Mouse (Mus musculus): ENCODE results near the gene Ugt1a2. TPM values are rescaled to one million over a fixed set of nuclear protein-coding genes. Genes with fewer than 3 reads are reported as not detected.

Ugt1a2 gene
- polyA plus RNA-seq, 1 experiment from 2014 or later, result not detected

- WGBS (ENCODE audit: insufficient replicate concordance), result 54% methylated on average over 4 of the region's 4 CpGs
- no peak overlapping the region for H3K27ac ChIP-seq (ENCODE audit: low read depth)
- H3K4me3 ChIP-seq (ENCODE audit: low read depth, low read length), result no peak overlapping the region
- no peaks in the 10 kb centered on the region; the same call in 1 of the 2 replicates for H3K4me1 ChIP-seq (ENCODE audit: insufficient read depth)
- no peak overlapping the region for H3K4me2 ChIP-seq (ENCODE audit: low read depth, low read length)
- ATAC-seq (no peak), DNase-seq (no peak)
- peaks cover 25% of the 10 kb centered on the region for H3K9me3 ChIP-seq (ENCODE audit: low read length)
- no peak overlapping the region for H3K9ac ChIP-seq (replicated peaks)
- H3K36me3 ChIP-seq (replicated peaks; ENCODE audit: insufficient read depth, low read length), result no peaks in the 10 kb centered on the region
- no peaks in the 10 kb centered on the region for H3K27me3 ChIP-seq (ENCODE audit: insufficient read depth, low read length)
- TF ChIP-seq CTCF (IDR thresholded peaks at IDR 0.05; ENCODE audit: low read depth), result no peak
- no peak for TF ChIP-seq EP300 (IDR thresholded peaks at IDR 0.05; ENCODE audit: low read depth)
Measured at GRCm38 (mm10) chr1:88234248-88234610, 33.8 kb downstream of the Ugt1a2 start.

- Histone ChIP-seq H3K9ac (replicated peaks) (no peak overlapping the region), H3K4me3 (ENCODE audit: low read depth, low read length) (no peak overlapping the region), H3K27ac (ENCODE audit: low read depth) (no peak overlapping the region), H3K9me3 (ENCODE audit: low read length) (peaks cover 29% of the 10 kb centered on the region), H3K4me2 (ENCODE audit: low read depth, low read length) (no peak overlapping the region), H3K36me3 (replicated peaks; ENCODE audit: insufficient read depth, low read length) (no peaks in the 10 kb centered on the region), H3K27me3 (ENCODE audit: insufficient read depth, low read length) (no peaks in the 10 kb centered on the region), H3K4me1 (ENCODE audit: insufficient read depth) (no peaks in the 10 kb centered on the region; the same call in 1 of the 2 replicates)
- TF ChIP-seq CTCF (IDR thresholded peaks at IDR 0.05; ENCODE audit: low read depth) (no peak), EP300 (IDR thresholded peaks at IDR 0.05; ENCODE audit: low read depth) (no peak)
- ATAC-seq (no peak), DNase-seq (no peak)
- WGBS (ENCODE audit: insufficient replicate concordance), result 41% methylated on average over 5 of the region's 5 CpGs
Measured at GRCm38 (mm10) chr1:88234646-88235045, 34.2 kb downstream of the Ugt1a2 start.

- H3K9me3 ChIP-seq (ENCODE audit: low read length), result peaks cover 29% of the 10 kb centered on the region
- no peak for ATAC-seq
Measured at GRCm38 (mm10) chr1:88235046-88235893, 34.9 kb downstream of the Ugt1a2 start.

GRCm38 (mm10) chr1:88235894-88236415 is 35.6 kb downstream of the Ugt1a2 start:
- DNase-seq (no peak), ATAC-seq (no peak)
- WGBS (ENCODE audit: insufficient replicate concordance), result 47% methylated on average over 4 of the region's 4 CpGs
- Histone ChIP-seq H3K27me3 (ENCODE audit: insufficient read depth, low read length) (no peaks in the 10 kb centered on the region), H3K36me3 (replicated peaks; ENCODE audit: insufficient read depth, low read length) (no peaks in the 10 kb centered on the region), H3K4me2 (ENCODE audit: low read depth, low read length) (no peak overlapping the region), H3K9ac (replicated peaks) (no peak overlapping the region), H3K9me3 (ENCODE audit: low read length) (peaks cover 35% of the 10 kb centered on the region), H3K27ac (ENCODE audit: low read depth) (no peak overlapping the region), H3K4me3 (ENCODE audit: low read depth, low read length) (no peak overlapping the region), H3K4me1 (ENCODE audit: insufficient read depth) (no peaks in the 10 kb centered on the region; the same call in 1 of the 2 replicates)
- no peak for TF ChIP-seq CTCF (IDR thresholded peaks at IDR 0.05; ENCODE audit: low read depth)
- TF ChIP-seq EP300 (IDR thresholded peaks at IDR 0.05; ENCODE audit: low read depth), result no peak

More at GRCm38 (mm10) chr1:88235046-88235893, 34.9 kb downstream of the Ugt1a2 start:
- H3K36me3 ChIP-seq (replicated peaks; ENCODE audit: insufficient read depth, low read length), result no peaks in the 10 kb centered on the region
- H3K9ac ChIP-seq (replicated peaks), result no peak overlapping the region
- 58% methylated on average over 11 of the region's 11 CpGs for WGBS (ENCODE audit: insufficient replicate concordance)
- no peaks in the 10 kb centered on the region for H3K27me3 ChIP-seq (ENCODE audit: insufficient read depth, low read length)
- no peak overlapping the region for H3K4me2 ChIP-seq (ENCODE audit: low read depth, low read length)
- no peaks in the 10 kb centered on the region; the same call in 1 of the 2 replicates for H3K4me1 ChIP-seq (ENCODE audit: insufficient read depth)
- DNase-seq, result no peak
- no peak for TF ChIP-seq EP300 (IDR thresholded peaks at IDR 0.05; ENCODE audit: low read depth)
- no peak for TF ChIP-seq CTCF (IDR thresholded peaks at IDR 0.05; ENCODE audit: low read depth)
- no peak overlapping the region for H3K4me3 ChIP-seq (ENCODE audit: low read depth, low read length)
- H3K27ac ChIP-seq (ENCODE audit: low read depth), result no peak overlapping the region

GRCm38 (mm10) chr1:88237311-88237710 is 36.9 kb downstream of the Ugt1a2 start:
- H3K4me3 ChIP-seq (ENCODE audit: low read depth, low read length), result no peak overlapping the region
- peaks cover 35% of the 10 kb centered on the region for H3K9me3 ChIP-seq (ENCODE audit: low read length)
- no peak overlapping the region for H3K27ac ChIP-seq (ENCODE audit: low read depth)
- TF ChIP-seq EP300 (IDR thresholded peaks at IDR 0.05; ENCODE audit: low read depth), result no peak
- no peak for TF ChIP-seq CTCF (IDR thresholded peaks at IDR 0.05; ENCODE audit: low read depth)
- no peaks in the 10 kb centered on the region for H3K36me3 ChIP-seq (replicated peaks; ENCODE audit: insufficient read depth, low read length)
- no peak overlapping the region for H3K9ac ChIP-seq (replicated peaks)
- DNase-seq, result peak; percentile 76
- no peaks in the 10 kb centered on the region for H3K27me3 ChIP-seq (ENCODE audit: insufficient read depth, low read length)
- H3K4me2 ChIP-seq (ENCODE audit: low read depth, low read length), result no peak overlapping the region
- WGBS (ENCODE audit: insufficient replicate concordance), result 63% methylated on average over 5 of the region's 5 CpGs
- no peaks in the 10 kb centered on the region; the same call in 1 of the 2 replicates for H3K4me1 ChIP-seq (ENCODE audit: insufficient read depth)
- peak; percentile 70 for ATAC-seq

GRCm38 (mm10) chr1:88238771-88239170 is 38.4 kb downstream of the Ugt1a2 start:
- H3K9ac ChIP-seq (replicated peaks), result no peak overlapping the region
- H3K27me3 ChIP-seq (ENCODE audit: insufficient read depth, low read length), result no peaks in the 10 kb centered on the region
- no peaks in the 10 kb centered on the region for H3K36me3 ChIP-seq (replicated peaks; ENCODE audit: insufficient read depth, low read length)
- peaks cover 35% of the 10 kb centered on the region for H3K9me3 ChIP-seq (ENCODE audit: low read length)
- H3K27ac ChIP-seq (ENCODE audit: low read depth), result no peak overlapping the region
- 73% methylated on average over 6 of the region's 6 CpGs for WGBS (ENCODE audit: insufficient replicate concordance)
- DNase-seq (no peak), ATAC-seq (no peak)
- H3K4me3 ChIP-seq (ENCODE audit: low read depth, low read length), result no peak overlapping the region
- TF ChIP-seq EP300 (IDR thresholded peaks at IDR 0.05; ENCODE audit: low read depth), result no peak
- TF ChIP-seq CTCF (IDR thresholded peaks at IDR 0.05; ENCODE audit: low read depth), result no peak
- no peaks in the 10 kb centered on the region; the same call in 1 of the 2 replicates for H3K4me1 ChIP-seq (ENCODE audit: insufficient read depth)
- no peak overlapping the region for H3K4me2 ChIP-seq (ENCODE audit: low read depth, low read length)

Data from liver, postnatal 0 days (tissue).